Mouse (Mus musculus) erythroblast, embryonic 14.5 days (primary cell): ENCODE data around the gene Ovca2. TPM values are rescaled to one million over a fixed set of nuclear protein-coding genes. Genes with fewer than 3 reads are reported as not detected.

ENCODE experiments used
- H3K27me3 ChIP-seq: 2 replicates; pipeline ENCODE4 v1.6.1; 2012; ENCODE audit warnings: inconsistent platforms; ENCODE audit not compliant: control insufficient read depth
- H3K36me3 ChIP-seq: 2 replicates; pipeline ENCODE4 v1.6.1; 2012; ENCODE audit warnings: mild to moderate bottlenecking, inconsistent platforms; ENCODE audit not compliant: control insufficient read depth
- H3K4me1 ChIP-seq: 2 replicates; pipeline ENCODE4 v1.6.1; 2012; ENCODE audit warnings: inconsistent platforms; ENCODE audit not compliant: control insufficient read depth
- H3K4me3 ChIP-seq: replicated peaks from 2 replicates; pipeline ENCODE3; 2012; ENCODE audit warnings: moderate library complexity, mild to moderate bottlenecking, inconsistent platforms
- H3K9me3 ChIP-seq: 2 replicates; pipeline ENCODE4 v1.6.1; 2012; ENCODE audit warnings: low read length, inconsistent platforms, mixed read lengths; ENCODE audit not compliant: control insufficient read depth
- GATA1 ChIP-seq: IDR thresholded peaks from 2 replicates; pipeline ENCODE4 v1.6.1; 2012; ENCODE audit warnings: low read length, inconsistent platforms, mixed read lengths
- TAL1 ChIP-seq: IDR thresholded peaks from 3 replicates; pipeline ENCODE4 v1.6.1; 2012; ENCODE audit warnings: low read length, inconsistent platforms, mixed read lengths
- polyA plus RNA-seq: library from polyadenylated mRNA; stranded (reverse); fragments of >175 nt; gene quantifications from 2 replicates; pipeline ENCODE4 v1.2.3, GENCODE M21; 2012

The Ovca2 gene
- 0.13 and 0.47 TPM in 2 replicates for polyA plus RNA-seq

DNA sequence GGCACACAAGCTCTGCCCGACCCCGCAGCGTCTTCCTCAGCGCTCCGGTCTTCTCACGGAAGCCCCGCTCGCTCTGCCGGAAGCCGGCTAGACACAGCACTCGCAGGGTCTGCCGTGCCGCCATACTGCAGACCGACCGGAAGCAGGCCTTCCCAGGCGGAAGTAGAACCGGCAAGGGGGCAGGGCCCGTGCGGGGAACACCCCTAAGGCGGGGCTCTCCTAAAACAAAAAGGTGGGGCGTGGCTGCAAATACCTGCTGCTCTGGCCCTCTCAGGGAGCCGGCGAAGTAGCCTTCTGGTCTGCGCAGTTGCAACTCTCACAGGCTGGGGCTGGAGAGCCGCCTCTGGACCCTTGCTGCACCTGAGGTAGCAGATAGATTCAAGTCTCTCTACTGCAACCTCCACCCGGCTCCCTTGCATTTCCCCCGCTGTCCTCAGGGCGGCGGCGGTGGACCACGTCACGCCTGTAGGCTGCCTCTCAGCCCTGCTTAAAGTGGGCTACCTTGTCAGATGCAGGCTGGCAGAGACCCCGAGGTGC, at the start of gene Ovca2:
Ovca2 (minus strand) TSS at position 164 of the 537 bp plus-strand sequence.
- peaks cover 50% of the 10 kb centered on the region for H3K36me3 ChIP-seq

DNA sequence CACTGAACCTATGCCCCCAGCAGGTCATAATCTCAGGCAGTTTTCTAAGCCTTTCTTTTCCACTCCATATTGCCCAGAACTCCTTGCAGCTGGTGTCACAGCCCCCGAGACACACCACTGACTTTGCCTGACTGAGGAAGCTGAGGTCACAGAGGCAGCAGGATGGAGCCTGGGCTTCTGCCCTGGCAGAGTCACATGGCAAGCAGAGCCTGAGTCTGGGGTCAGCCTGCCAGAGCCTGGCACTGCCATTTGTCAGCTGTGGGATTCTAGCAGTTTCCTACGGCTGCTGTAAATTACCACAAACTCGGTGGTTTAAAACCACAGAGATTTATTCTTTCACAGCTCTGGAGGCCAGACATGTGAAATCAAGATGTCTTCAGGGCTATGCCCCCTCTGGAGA, 49.0 kb upstream of the Ovca2 start:
- TF ChIP-seq TAL1 (no peak), GATA1 (no peak)
- Histone ChIP-seq H3K36me3 (no peaks in the 10 kb centered on the region), H3K27me3 (peaks cover 30% of the 10 kb centered on the region), H3K9me3 (0 out of 2 replicates have a peak, but pooled peaks cover 2% of the 10 kb centered on the region), H3K4me1 (peaks cover 7% of the 10 kb centered on the region), H3K4me3 (no peak overlapping the region)

More for the DNA sequence above, at the start of gene Ovca2:
- TF ChIP-seq GATA1 (no peak), TAL1 (no peak)
- Histone ChIP-seq H3K9me3 (peaks cover under 1% of the 10 kb centered on the region), H3K4me3 (peak within 1 kb of the TSS; percentile 77), H3K27me3 (peaks cover 22% of the 10 kb centered on the region), H3K4me1 (peaks cover 19% of the 10 kb centered on the region)

DNA sequence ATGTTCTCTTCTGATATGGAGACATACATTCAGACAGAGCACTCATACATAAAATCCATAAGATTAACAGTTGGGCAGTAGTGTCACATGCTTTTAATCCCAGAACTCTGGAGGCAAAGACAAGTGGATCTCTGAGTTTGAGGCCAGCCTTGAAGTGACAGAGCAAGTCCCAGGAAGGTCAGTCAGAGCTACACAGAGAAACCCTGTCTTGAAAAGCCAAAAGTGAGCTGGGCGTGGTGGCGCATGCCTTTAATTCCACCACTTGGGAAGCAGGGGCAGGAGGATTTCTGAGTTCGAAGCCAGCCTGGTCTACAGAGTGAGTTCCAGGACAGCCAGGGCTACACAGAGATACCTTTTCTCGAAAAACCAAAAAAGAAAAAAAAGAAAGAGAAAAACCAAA, 46.2 kb upstream of the Ovca2 start:
- peaks cover 27% of the 10 kb centered on the region for H3K27me3 ChIP-seq
- H3K9me3 ChIP-seq: 0 out of 2 replicates have a peak, but pooled peaks cover 2% of the 10 kb centered on the region
- no peak overlapping the region for H3K4me3 ChIP-seq
- H3K4me1 ChIP-seq: peaks cover 2% of the 10 kb centered on the region; the same call in 1 of the 2 replicates
- TF ChIP-seq GATA1: no peak
- no peak for TF ChIP-seq TAL1
- no peaks in the 10 kb centered on the region for H3K36me3 ChIP-seq

DNA sequence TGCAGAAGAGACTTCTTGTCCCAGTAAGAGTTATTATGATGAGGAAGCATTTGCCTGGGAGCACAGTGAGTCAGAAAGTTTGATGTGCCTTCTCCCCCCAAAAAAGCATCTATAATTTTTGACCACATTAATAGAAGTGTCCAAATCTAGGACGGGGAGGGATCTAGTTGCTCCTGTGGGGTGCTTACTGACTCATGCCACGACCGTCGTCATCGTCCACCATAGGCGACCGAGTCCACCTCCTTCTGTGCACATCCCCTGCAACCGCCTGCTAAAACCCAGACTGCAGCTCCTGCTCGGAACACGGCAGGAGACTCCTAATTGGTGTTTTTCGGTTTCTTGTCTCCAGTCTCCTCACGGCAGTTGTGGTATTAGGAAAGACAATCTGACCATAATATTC, 45.4 kb upstream of the Ovca2 start:
- Histone ChIP-seq H3K36me3 (no peaks in the 10 kb centered on the region), H3K27me3 (peaks cover 30% of the 10 kb centered on the region), H3K4me3 (no peak overlapping the region), H3K4me1 (peaks cover 2% of the 10 kb centered on the region; the same call in 1 of the 2 replicates), H3K9me3 (0 out of 2 replicates have a peak, but pooled peaks cover 2% of the 10 kb centered on the region)
- no peak for TF ChIP-seq TAL1
- no peak for TF ChIP-seq GATA1

DNA sequence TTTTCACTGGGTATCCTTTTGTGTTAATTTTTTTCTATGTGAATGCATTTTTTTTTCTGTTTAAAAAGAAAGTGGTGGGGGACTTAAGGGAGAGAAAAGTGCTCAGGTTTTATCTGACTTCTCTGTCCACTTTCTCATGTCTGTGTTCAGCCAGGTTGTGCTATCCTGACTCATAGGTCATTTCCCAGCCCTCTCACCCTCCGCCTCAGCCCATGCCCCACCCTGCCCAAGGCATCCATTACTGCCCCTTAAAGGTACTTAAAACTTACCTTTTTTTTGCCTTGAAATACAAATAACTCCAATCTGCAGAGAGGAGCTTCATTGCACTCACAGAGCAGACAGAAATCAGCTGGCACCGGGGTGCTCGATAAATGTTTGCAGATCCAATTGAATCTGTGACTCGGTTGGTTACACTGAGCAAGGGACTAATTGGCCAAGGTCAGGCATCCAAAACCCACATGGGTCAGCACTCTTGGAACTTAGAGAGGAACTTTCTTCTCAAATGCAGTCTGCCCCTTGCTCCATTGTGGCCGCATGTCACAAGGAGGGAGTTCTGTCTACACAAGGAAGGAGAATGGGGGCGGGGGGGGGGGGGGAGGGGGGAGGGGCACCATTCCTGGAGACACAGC, 42.0 kb upstream of the Ovca2 start:
- Histone ChIP-seq H3K36me3 (no peaks in the 10 kb centered on the region), H3K9me3 (0 out of 2 replicates have a peak, but pooled peaks cover 1% of the 10 kb centered on the region), H3K4me1 (peaks cover 2% of the 10 kb centered on the region; the same call in 1 of the 2 replicates), H3K4me3 (no peak overlapping the region), H3K27me3 (peaks cover 28% of the 10 kb centered on the region)
- no peak for TF ChIP-seq GATA1

DNA sequence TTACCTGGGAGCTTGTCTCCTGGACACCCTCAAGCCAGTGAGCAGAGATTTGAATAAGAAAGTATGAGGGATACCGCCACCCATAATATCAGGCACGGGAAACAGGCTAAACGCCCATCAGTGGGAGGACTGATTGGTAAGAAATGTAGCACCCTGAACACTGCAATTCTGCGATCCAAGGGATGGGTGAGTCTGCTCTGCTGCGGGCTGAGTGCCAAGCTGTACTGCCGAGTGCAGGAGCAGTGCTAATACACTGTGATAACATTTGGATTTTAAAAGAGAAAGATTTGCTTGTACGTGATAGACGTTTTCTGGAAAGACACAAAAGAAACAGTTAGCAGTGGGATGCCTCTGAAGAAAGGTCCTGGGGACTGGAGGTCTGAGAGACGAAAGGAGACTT, 41.5 kb upstream of the Ovca2 start:
- Histone ChIP-seq H3K9me3 (no peaks in the 10 kb centered on the region), H3K36me3 (no peaks in the 10 kb centered on the region), H3K4me1 (peaks cover 2% of the 10 kb centered on the region; the same call in 1 of the 2 replicates), H3K27me3 (peaks cover 29% of the 10 kb centered on the region), H3K4me3 (no peak overlapping the region)
- TF ChIP-seq TAL1 (no peak), GATA1 (no peak)

DNA sequence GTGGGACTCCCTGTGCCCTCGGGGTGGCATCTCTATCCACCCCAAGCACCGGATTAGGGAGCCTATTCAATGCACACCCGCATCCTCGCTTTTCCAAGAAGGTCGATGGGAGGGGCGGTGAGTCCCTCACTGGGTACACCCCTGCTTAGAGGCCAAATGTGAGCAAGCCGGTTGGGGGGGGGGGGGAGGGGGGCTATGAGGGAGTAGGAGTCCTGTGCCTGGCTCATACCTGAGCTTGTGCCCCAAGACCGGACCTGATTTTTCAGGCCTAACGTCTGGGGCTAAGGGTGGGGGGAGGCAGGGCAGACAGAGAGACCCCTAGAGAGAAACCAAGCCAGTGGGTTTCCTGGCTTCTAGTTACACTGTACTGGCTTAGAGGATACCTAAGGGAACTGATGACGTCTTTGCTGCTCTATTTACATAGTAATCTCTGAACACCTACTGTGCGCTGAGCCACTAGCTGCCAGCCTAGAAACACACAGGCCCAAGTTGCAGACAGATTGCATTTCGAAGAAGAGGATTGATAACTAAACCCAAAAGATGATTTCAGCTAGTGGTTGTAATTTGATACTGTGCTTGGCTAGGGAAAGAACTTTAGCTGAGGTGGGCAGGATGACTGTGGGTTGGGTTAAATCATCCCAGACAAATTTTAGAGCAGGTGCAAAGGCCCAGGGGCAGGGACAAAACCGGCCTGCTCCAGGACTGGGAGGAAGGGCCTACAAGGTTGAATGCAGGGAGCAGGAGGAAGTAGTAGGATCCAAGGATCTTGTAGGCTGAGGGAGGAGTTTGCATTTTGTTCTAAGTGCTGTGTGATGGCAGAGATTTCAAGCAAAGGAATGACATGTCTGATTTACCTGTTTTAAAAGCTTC, 35.7 kb upstream of the Ovca2 start:
- TF ChIP-seq GATA1 (no peak), TAL1 (no peak)
- Histone ChIP-seq H3K4me3 (peak overlapping the region; percentile 7), H3K4me1 (peaks cover 34% of the 10 kb centered on the region), H3K36me3 (no peaks in the 10 kb centered on the region), H3K27me3 (peaks cover 39% of the 10 kb centered on the region), H3K9me3 (no peaks in the 10 kb centered on the region)

DNA sequence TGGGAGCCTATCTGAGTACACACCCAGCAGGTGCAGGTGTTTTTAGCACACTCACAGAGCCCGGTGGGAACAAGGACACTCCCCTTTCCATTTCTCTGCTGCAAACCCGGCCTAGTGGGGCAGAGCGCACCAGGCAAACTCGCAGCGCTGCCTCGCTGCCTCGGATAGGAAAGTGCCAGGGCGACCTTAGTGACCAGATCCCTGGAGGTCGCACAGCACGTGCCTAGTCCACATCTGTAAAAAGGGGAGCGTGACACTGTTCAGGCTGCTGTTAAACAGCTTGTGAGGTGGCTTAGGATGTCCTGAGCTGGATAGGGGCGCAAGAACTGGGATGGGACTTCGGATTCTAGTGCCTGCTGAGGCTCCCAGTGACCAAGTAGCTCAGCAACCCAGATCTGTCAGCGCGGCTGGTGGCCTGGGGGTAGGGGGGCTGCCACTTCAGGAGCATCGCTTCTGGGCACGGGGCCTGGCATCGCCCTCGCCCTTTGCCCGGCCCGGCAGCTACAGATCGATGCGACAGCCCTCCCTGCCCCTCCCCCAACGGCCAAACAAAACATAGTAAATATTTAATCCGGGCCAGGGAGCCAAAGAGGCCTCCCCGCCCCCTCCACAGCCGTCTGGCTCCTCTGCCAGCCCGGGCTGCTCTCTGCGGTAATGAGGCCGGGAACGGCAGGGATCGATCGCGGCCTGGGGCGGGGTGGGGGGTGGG, 34.9 kb upstream of the Ovca2 start:
- no peak for TF ChIP-seq GATA1
- no peak for TF ChIP-seq TAL1
- H3K27me3 ChIP-seq: peaks cover 38% of the 10 kb centered on the region
- no peak overlapping the region for H3K4me3 ChIP-seq
- H3K36me3 ChIP-seq: no peaks in the 10 kb centered on the region
- H3K4me1 ChIP-seq: peaks cover 40% of the 10 kb centered on the region
- no peaks in the 10 kb centered on the region for H3K9me3 ChIP-seq

DNA sequence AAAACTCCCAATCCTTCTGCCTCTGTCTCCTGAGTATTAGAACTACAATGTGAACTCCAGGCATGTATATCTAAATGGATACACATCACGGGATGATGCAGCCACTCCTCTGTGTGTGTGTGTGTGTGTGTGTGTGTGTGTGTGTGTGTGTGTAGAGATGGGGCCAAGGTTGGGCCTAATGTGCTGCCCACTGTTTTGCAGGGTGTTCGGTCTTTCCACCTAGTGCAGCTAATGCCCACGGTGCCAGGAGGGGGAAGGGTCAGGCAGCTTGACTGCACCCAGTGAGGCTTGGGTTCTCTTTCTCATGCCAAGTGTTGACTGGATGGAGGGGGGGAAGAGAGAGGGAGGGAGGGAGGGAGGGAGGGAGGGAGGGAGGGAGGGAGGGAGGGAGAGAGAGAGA, 34.2 kb upstream of the Ovca2 start:
- Histone ChIP-seq H3K4me1 (peaks cover 40% of the 10 kb centered on the region), H3K36me3 (no peaks in the 10 kb centered on the region), H3K9me3 (no peaks in the 10 kb centered on the region), H3K4me3 (no peak overlapping the region), H3K27me3 (peaks cover 38% of the 10 kb centered on the region)
- TF ChIP-seq TAL1: no peak
